Mouse (Mus musculus): ENCODE measurements around the gene Lrrc9. TPM values are rescaled to one million over a fixed set of nuclear protein-coding genes. Genes with fewer than 3 reads are reported as not detected.

Lrrc9 gene
- polyA plus RNA-seq, 2 experiments, result 0.09 TPM; not detected in 1

DNA sequence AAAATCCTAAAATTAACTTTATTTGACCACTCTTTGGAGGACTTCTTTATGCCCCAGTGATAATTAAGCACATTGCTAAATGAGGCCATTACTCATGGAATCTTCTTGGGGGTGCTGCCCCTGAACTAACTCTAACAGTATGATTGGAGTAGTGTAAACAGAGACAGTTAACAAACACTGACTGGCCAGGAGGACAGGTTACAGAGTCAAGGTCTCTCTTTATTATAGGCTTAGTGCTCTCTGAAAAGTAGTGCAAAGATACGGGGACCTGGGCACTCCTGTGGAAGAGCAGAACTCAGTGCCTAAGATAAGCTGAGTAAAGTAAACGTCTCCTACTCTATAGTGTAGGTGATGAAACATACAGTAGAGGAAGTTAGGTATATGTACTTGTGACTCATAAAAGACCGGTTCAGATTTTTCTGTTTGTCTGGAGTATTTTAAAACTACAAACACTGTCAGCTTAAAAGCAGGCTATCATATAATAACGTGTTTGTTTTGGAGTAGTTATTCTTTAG is 122.7 kb downstream of the Lrrc9 start:
- no peaks in the 10 kb centered on the region for H3K27me3 ChIP-seq (ENCODE audit: control insufficient read depth, insufficient read depth, low read length)
- no peak overlapping the region for H3K27ac ChIP-seq
- WGBS (ENCODE audit: insufficient replicate concordance), result 61% methylated on average over 4 of the region's 4 CpGs
- no peak overlapping the region for H3K4me3 ChIP-seq (ENCODE audit: insufficient read depth in 1 of 2, low read depth in 2 of 2, low read length in 2 of 2)
- no peaks in the 10 kb centered on the region for H3K4me1 ChIP-seq (replicated peaks; ENCODE audit: control insufficient read depth in 2 of 2, insufficient read depth in 2 of 2, low read length in 1 of 2)
- no peak overlapping the region for H3K4me2 ChIP-seq (ENCODE audit: low read depth)
- ATAC-seq (ENCODE audit: insufficient read depth) (peak; percentile 50), DNase-seq (ENCODE audit: low read depth in 3 of 3, low spot score in 3 of 3) (no peak)
- H3K9me3 ChIP-seq (ENCODE audit: control insufficient read depth, low read length), result no peaks in the 10 kb centered on the region
- H3K36me3 ChIP-seq (replicated peaks; ENCODE audit: control insufficient read depth, insufficient read depth, low read depth), result no peaks in the 10 kb centered on the region
- TF ChIP-seq EP300 (IDR thresholded peaks at IDR 0.05; ENCODE audit: low read depth) (no peak), CTCF (IDR thresholded peaks at IDR 0.05; ENCODE audit: low read depth) (no peak)
- H3K9ac ChIP-seq (replicated peaks), result no peak overlapping the region

Small RNA genes within 50 kb of the gene (microRNA-seq; reads per million reads assigned to microRNA genes)
- not detected for gene Gm44392

Other genes starting within 250 kb of the Lrrc9 start
- gene Rtn1, start 32.8 kb upstream of the Lrrc9 start, polyA plus RNA-seq (2012; rRNA removed), result 0.63 and 1.8 TPM in 2 replicates
- 0.78 and 1.5 TPM in 2 replicates for gene Rtn1, start 32.8 kb upstream of the Lrrc9 start, polyA plus RNA-seq (2014; fragmentation: Nextera tagmentation; extraction: Ambion mirVana)
- gene Pcnx4, start 94.5 kb downstream of the Lrrc9 start, polyA plus RNA-seq (2012; rRNA removed), result 1.6 TPM in 2 replicates
- gene Pcnx4, start 94.5 kb downstream of the Lrrc9 start, polyA plus RNA-seq (2014; fragmentation: Nextera tagmentation; extraction: Ambion mirVana), result 2.1 and 2.6 TPM in 2 replicates
- gene Gm4756, start 207.8 kb downstream of the Lrrc9 start, polyA plus RNA-seq (2012; rRNA removed), result 0.06 and 0.10 TPM in 2 replicates
- gene Gm4756, start 207.8 kb downstream of the Lrrc9 start, polyA plus RNA-seq (2014; fragmentation: Nextera tagmentation; extraction: Ambion mirVana), result 0.08 and 0.18 TPM in 2 replicates
- gene Dhrs7, start 223.0 kb downstream of the Lrrc9 start, polyA plus RNA-seq (2012; rRNA removed), result 4.3 and 8.1 TPM in 2 replicates
- gene Dhrs7, start 223.0 kb downstream of the Lrrc9 start, polyA plus RNA-seq (2014; fragmentation: Nextera tagmentation; extraction: Ambion mirVana), result 15.5 and 17.0 TPM in 2 replicates